Mouse (Mus musculus): ENCODE measurements at regions not wholly inside any gene's neighbourhood (a gene's known extent, or its start where the extent isn't known, plus 50 kb on each side); places are given as distances from the start of the nearest gene placed in this dataset.
A peak's percentile ranks its signal among the peaks of the same experiment; 100 is the strongest.

DNA sequence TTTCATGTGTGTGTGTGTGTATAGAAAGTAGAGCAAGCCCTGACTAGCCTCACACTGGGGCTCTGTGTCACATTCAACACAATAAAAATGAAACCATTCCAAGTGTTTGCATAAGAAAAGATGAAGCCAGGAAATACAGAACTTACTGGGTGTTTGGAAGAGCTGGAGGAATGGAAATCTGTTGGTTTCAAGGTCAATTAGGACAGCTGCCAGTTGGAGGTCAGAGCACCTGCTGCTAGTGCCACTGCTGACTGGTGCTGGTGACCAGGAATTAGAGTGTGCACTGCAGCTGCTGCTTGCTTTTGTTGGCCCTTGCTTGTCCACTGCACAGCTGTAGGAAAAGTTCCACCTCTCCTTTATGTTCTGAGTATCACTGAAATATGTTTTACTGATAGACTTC lies 261.4 kb upstream of the Klf3 start:
- dilution Hi-C loops (cut with MboI; ENCODE audit: extremely low pct_ligation_motif_present, extremely low pct_unique_long_range_greater_than_20kb, low sequenced_read_pairs) (no loop called here), in situ Hi-C loops (cut with MboI; ENCODE audit: low pct_ligation_motif_present, low pct_unique_long_range_greater_than_20kb, low sequenced_read_pairs) (no loop called here)
- Histone ChIP-seq H3K27me3 (replicated peaks) (no peaks in the 10 kb centered on the region), H3K27ac (ENCODE audit: insufficient read depth, low read depth) (no peak overlapping the region), H3K36me3 (replicated peaks in 1 of 2; ENCODE audit: control insufficient read depth in 1 of 2, insufficient read depth in 1 of 2, low read length in 1 of 2) (no peaks in the 10 kb centered on the region), H3K4me3 (replicated peaks in 1 of 3; ENCODE audit: low read depth in 2 of 3, low read length in 2 of 3, poor library complexity in 1 of 3) (no peak overlapping the region), H3K4me1 (ENCODE audit: control insufficient read depth in 1 of 2, insufficient read depth in 2 of 2) (peaks cover 0 to 9% of the 10 kb centered on the region in 2 experiments; a peak in 2 of 4 replicates), H3K4me2 (ENCODE audit: insufficient read depth, low read depth, poor library complexity, severe bottlenecking) (no peak overlapping the region), H3K79me2 (replicated peaks; ENCODE audit: control insufficient read depth, extremely low read depth, insufficient read depth, poor library complexity, severe bottlenecking) (no peaks in the 10 kb centered on the region), H3K9me3 (replicated peaks; ENCODE audit: low read length) (no peaks in the 10 kb centered on the region), H3K9ac (ENCODE audit: insufficient read depth, low read depth) (no peak overlapping the region)
- TF ChIP-seq USF2 (conservative IDR thresholded peaks at IDR 0.05; ENCODE audit: low read depth, low read length) (no peak), USF1 (IDR thresholded peaks at IDR 0.05; ENCODE audit: low read depth, low read length) (no peak), MEF2A (IDR thresholded peaks at IDR 0.05; ENCODE audit: borderline replicate concordance, low read depth, low read length) (no peak), E2F4 (IDR thresholded peaks at IDR 0.05; ENCODE audit: insufficient replicate concordance, low read depth, low read length) (no peak), UBTF (IDR thresholded peaks at IDR 0.05; ENCODE audit: low read depth, low read length) (no peak), ZNF384 (IDR thresholded peaks at IDR 0.05; ENCODE audit: low read depth, low read length) (no peak), RAD21 (IDR thresholded peaks at IDR 0.05; ENCODE audit: low read depth, low read length) (no peak), ZKSCAN1 (IDR thresholded peaks at IDR 0.05; ENCODE audit: borderline replicate concordance, low read depth, low read length) (no peak), ELF1 (IDR thresholded peaks at IDR 0.05; ENCODE audit: low read depth, low read length) (no peak), TBP (conservative IDR thresholded peaks at IDR 0.05; ENCODE audit: low read depth, low read length) (no peak), ZMIZ1 (IDR thresholded peaks at IDR 0.05; ENCODE audit: low read depth, low read length) (no peak)
- DNase-seq (ENCODE audit: extremely low read depth): no peak

DNA sequence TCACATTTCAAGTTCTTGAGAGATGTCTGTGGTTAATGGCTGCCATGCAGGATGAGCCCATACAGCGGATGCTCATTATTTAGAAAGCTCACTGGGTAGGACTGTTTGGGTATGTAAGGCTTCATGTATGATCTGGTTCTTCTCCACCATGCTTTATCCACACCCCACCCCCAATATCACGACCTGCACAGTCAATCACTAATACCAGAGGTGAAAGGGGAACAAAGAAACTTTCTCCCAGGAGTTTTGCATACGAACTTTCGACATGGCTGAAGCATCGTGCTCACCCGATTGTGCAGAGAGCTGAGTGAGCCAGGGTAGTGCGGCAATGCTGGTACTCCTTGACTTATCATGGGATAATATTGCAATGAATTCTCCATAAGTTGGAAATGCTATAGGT lies 247.3 kb upstream of the Klf3 start:
- dilution Hi-C loops (cut with MboI; ENCODE audit: extremely low pct_ligation_motif_present, extremely low pct_unique_long_range_greater_than_20kb, low sequenced_read_pairs) (no loop called here), in situ Hi-C loops (cut with MboI; ENCODE audit: low pct_ligation_motif_present, low pct_unique_long_range_greater_than_20kb, low sequenced_read_pairs) (no loop called here)
- Histone ChIP-seq H3K9me3 (replicated peaks; ENCODE audit: low read length) (peaks cover 11% of the 10 kb centered on the region), H3K4me1 (ENCODE audit: control insufficient read depth in 1 of 2, insufficient read depth in 2 of 2) (peaks cover 2 to 9% of the 10 kb centered on the region in 2 experiments; a peak in 3 of 4 replicates), H3K36me3 (replicated peaks in 1 of 2; ENCODE audit: control insufficient read depth in 1 of 2, insufficient read depth in 1 of 2, low read length in 1 of 2) (no peaks in the 10 kb centered on the region), H3K79me2 (replicated peaks; ENCODE audit: control insufficient read depth, extremely low read depth, insufficient read depth, poor library complexity, severe bottlenecking) (no peaks in the 10 kb centered on the region), H3K27ac (ENCODE audit: insufficient read depth, low read depth) (no peak overlapping the region), H3K9ac (ENCODE audit: insufficient read depth, low read depth) (no peak overlapping the region), H3K4me2 (ENCODE audit: insufficient read depth, low read depth, poor library complexity, severe bottlenecking) (no peak overlapping the region), H3K4me3 (replicated peaks in 1 of 3; ENCODE audit: low read depth in 2 of 3, low read length in 2 of 3, poor library complexity in 1 of 3) (no peak overlapping the region), H3K27me3 (replicated peaks) (peaks cover 22% of the 10 kb centered on the region)
- peak; percentile 66 for DNase-seq (ENCODE audit: extremely low read depth)
- no peak for TF ChIP-seq RCOR1 (conservative IDR thresholded peaks at IDR 0.05; ENCODE audit: low read depth, low read length)
- TF ChIP-seq MAFK (IDR thresholded peaks at IDR 0.05; ENCODE audit: insufficient replicate concordance, low read length): no peak
- no peak for TF ChIP-seq ZKSCAN1 (IDR thresholded peaks at IDR 0.05; ENCODE audit: borderline replicate concordance, low read depth, low read length)
- no peak for TF ChIP-seq UBTF (IDR thresholded peaks at IDR 0.05; ENCODE audit: low read depth, low read length)
- peak; percentile 61 for TF ChIP-seq BHLHE40 (IDR thresholded peaks at IDR 0.05; ENCODE audit: low read depth, low read length)
- TF ChIP-seq E2F4 (IDR thresholded peaks at IDR 0.05; ENCODE audit: insufficient replicate concordance, low read depth, low read length): no peak
- TF ChIP-seq USF2 (conservative IDR thresholded peaks at IDR 0.05; ENCODE audit: low read depth, low read length): no peak
- TF ChIP-seq SIN3A (IDR thresholded peaks at IDR 0.05; ENCODE audit: low read length): no peak
- TF ChIP-seq ZNF384 (IDR thresholded peaks at IDR 0.05; ENCODE audit: low read depth, low read length): no peak
- no peak for TF ChIP-seq ZMIZ1 (IDR thresholded peaks at IDR 0.05; ENCODE audit: low read depth, low read length)
- no peak for TF ChIP-seq JUND (conservative IDR thresholded peaks at IDR 0.05; ENCODE audit: low read depth, low read length)
- TF ChIP-seq ZC3H11A (IDR thresholded peaks at IDR 0.05; ENCODE audit: low read depth, low read length): no peak
- TF ChIP-seq TBP (conservative IDR thresholded peaks at IDR 0.05; ENCODE audit: low read depth, low read length): no peak
- no peak for TF ChIP-seq CHD1 (IDR thresholded peaks at IDR 0.05; ENCODE audit: low read depth, low read length)
- no peak; the same call in 1 of the 2 replicates for TF ChIP-seq MYC (IDR thresholded peaks at IDR 0.05; ENCODE audit: low read depth, low read length)
- no peak for TF ChIP-seq KAT2A (IDR thresholded peaks at IDR 0.05; ENCODE audit: insufficient replicate concordance, low read length)
- TF ChIP-seq JUN (IDR thresholded peaks at IDR 0.05; ENCODE audit: insufficient read depth, low read depth, low read length): no peak
- 0 out of 2 replicates have a peak, but pooled peaks have one; percentile 37 for TF ChIP-seq MAX (IDR thresholded peaks at IDR 0.05; ENCODE audit: low read length)
- no peak for TF ChIP-seq TCF12 (IDR thresholded peaks at IDR 0.05; ENCODE audit: low read depth, low read length)
- no peak for TF ChIP-seq CTCF (conservative IDR thresholded peaks at IDR 0.05 in 1 of 2, IDR thresholded peaks at IDR 0.05 in 1 of 2; ENCODE audit: low read depth in 2 of 2, low read length in 2 of 2)
- no peak for TF ChIP-seq ETS1 (conservative IDR thresholded peaks at IDR 0.05; ENCODE audit: low read depth, low read length)
- no peak for TF ChIP-seq MAZ (IDR thresholded peaks at IDR 0.05; ENCODE audit: low read depth, low read length)
- peak; percentile 62; the same call in 1 of the 2 replicates for TF ChIP-seq IRF4 (IDR thresholded peaks at IDR 0.05; ENCODE audit: low read depth, low read length)

All from CH12.LX (cell line).